Mouse (Mus musculus) telencephalon, adult 2 months (tissue): ENCODE data around the gene Odc1.
"Not testable (repeated sequence)": the region's sequence is repeated elsewhere in the genome, so short reads cannot be mapped to it uniquely, and the experiment has no call there.

Source experiments
- DNase-seq: peaks from one replicate; pipeline ENCODE4 v3.0.0-alpha.2; 2011; ENCODE audit warnings: low read depth, low spot score

Gene Odc1

GRCm38 (mm10) chr12:17544209-17545106 is at the start of gene Odc1:
Gene Odc1 (plus strand): TSS chr12:17544794.
- DNase-seq: peak; percentile 93

- no peak for DNase-seq
Observed at GRCm38 (mm10) chr12:17494809-17495208, 49.8 kb upstream of the Odc1 start.

DNA sequence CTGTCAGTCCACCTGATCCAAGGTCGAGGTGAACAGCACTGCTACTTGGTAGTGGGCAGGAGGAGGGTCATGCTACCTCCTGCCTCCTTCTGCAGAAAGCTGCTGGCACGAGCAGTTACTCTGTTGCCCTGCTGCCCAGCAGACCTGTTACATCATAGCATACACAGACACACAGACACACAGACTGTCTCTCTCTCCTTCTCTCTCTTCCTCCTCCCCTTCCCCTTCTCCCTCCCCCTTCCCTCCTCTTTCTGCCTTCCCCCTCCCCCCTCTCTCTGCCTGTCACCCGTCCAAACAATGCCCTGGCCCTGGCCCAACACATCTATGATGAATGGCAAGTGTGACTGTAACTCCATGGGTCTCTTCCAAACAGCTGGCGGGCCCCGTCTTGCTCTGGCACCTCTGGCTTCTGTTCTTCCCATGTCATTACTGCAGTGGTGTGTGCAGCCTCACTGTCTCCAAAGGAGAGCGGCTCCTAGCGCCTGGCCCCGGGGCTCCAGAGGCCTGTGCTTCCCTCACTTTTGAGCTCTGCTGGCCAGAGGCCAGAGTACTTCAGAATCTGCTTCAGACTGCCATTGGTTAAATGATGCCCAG is 48.6 kb upstream of the Odc1 start:
- no peak for DNase-seq

DNA sequence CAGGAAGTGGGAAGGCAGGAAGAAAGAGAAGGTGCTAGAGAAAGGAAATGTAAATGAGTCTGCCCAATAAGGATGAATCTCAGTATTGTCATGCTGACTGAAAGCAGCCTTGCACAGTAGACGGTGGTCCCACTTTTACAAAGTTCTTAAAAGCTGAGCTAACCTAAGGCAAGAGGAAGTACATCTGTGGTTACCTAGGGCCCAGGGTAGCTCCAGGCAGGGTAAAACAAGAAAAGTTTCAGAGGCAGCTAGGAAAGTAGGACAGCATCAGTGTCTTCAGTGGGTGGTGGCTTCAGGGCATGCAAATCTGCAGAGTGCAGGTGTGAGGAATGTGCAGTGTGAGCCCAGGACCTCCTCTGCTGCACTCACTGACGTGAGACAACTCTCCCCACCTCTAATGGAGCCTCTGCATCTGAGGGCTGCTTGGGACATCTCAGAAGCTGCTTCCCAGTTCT is 38.9 kb upstream of the Odc1 start:
- DNase-seq: no peak

GRCm38 (mm10) chr12:17506117-17506993 is 38.2 kb upstream of the Odc1 start:
- DNase-seq: no peak

DNA sequence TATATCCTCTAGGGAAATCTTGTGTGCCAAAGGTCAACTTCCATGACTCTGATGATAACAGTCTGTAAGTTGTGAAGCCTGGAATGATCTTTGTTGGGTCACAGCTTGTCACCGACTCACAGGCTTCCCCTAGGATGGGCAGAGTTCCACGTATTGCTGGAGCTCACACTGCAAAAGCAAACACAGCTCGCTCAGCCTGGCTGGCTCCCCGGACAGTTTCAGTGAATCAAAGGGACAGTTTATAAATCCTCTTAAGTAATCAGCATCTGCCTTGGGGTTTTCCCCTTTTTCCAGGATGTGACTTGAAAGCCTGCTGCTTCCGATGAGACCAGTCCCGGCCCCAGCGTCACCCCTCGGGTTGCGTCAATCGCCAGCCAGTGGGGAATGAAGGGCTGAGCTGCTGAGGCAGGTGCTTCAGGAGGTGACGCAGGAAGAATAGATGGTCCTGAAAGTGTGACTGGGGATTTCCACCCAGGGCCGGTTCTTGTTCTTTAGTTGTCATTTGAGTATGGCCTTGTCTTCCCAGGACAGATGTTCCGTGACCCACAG is 37.5 kb upstream of the Odc1 start:
- no peak for DNase-seq

DNA sequence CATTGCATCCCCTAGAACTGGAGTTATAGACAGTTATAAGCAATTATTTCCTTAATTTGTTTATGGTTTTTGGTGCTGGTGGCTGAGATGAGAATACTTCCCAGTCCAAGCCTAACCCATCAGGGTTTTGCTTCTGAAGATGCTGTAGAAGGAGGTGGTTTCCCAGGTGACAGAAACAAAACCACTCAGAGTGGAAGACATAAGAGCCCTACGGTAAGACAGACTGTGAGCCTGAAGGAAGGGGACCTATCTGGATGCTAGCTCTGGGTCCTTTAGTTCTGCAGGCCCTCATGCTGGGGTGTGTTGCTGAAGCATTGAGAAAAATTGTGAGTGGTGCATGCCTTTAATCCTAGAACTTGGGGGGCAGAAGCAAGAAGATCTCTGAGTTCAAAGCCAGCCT is 35.3 kb upstream of the Odc1 start:
- DNase-seq: no peak

DNA sequence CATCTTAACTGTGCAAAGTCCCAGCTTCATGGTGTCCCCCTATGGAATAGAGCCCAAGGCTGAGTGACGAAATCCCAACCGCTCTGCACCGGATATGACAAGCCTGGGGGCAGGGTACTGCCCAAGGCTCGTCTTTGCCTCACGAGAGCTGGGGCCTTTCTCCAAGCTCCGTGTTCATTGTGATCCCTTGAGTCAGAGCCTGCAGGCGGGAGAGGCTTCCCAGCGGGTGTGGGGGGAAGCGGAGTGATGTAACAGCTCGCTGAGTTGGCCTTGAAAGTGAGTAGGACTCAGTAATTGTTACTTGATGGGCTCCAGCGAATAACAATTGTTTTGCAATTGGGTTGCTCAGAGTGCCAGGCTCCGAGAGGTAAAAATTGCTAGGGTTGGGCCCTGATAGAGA is 34.4 kb upstream of the Odc1 start:
- no peak for DNase-seq

- DNase-seq: no peak
Observed at GRCm38 (mm10) chr12:17511019-17511418, 33.6 kb upstream of the Odc1 start.

- DNase-seq: no peak
Observed at GRCm38 (mm10) chr12:17529180-17529579, 15.4 kb upstream of the Odc1 start.

GRCm38 (mm10) chr12:17529726-17530125 is 14.9 kb upstream of the Odc1 start:
- DNase-seq: no peak

GRCm38 (mm10) chr12:17530825-17531224 is 13.8 kb upstream of the Odc1 start:
- DNase-seq: no peak

DNA sequence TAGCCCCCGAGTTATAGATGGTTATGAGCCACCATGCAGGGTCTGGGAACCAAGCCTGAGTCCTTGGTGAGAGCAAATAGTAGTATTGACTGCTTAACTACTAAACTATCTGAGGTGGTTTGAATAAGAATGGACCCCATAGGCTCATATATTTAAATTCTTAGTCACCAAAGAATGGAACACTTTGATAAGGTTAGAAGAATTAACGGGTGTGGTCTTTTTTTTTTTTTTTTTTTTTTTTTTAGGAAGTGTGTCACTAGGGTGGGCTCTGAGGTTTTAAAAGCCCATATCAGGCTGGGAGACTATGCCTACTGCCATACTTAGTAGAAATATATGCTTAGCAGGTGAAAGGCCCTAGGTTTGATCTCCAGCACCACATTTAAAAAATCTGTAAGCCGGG is 8.4 kb upstream of the Odc1 start:
- no peak for DNase-seq

- DNase-seq: no peak
Observed at GRCm38 (mm10) chr12:17537147-17537546, 7.4 kb upstream of the Odc1 start.

DNA sequence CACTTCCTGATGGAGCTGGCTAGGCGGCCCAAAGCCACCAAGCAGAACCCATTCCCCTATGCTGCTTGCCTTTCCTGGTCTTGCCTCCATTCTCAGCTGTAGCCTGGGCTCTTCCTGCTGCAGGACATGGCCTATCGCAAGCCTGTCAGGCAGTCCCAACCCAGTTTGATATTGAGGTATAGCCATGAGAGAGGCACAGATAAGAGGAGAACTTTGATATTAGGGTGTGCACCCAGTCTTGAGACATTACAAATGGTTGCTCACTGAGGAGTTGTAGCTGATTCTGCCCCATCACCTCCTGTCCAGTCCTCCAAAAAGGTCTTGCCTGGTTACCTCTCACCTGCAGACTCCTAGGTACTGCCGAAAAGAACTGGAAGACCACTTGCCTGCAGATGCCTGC is 6.5 kb upstream of the Odc1 start:
- DNase-seq: no peak

DNA sequence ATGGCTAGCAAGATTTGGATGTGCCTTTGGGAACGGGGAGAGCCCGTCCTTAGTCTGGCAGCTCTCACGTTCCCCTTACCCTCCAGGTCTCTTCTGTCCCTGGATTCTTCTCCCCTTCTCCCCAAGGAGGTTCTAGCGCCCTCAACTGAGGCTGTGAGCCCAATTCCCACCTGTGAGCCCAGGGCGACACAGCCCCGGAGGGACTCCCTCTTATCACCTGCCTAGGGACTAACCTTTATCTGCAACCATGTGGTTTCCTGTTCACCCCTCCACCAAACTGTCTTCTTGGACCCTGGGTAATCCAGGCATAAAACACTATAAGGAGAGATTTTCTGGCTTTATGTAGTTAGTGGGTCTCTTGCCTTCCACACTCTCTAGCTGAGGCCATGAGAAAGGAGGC is 5.6 kb upstream of the Odc1 start:
- no peak for DNase-seq

DNA sequence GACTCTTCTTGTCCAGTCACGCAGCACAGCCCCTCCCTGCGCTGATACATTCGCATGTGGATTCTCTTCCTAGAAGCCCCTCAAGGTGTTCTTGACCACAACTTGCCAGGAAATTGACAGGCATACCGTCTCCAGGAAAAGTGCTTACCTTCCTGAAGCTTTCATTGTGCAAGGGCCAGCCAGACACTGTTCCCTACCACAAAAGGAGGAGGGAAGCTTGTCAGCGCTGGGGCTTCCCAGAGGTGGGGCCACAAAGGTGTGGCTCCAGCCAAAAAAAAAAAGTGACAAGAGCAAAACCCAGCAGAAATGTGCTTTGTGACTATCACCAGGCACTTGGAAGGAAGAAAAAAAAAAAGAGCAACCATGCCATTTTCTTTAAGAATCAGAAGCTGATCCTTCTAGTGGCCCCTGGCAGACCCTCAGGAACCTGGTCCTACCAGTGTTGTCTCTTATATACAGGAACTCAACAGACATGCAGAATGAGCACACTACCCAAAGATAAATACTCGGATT is 4.5 kb upstream of the Odc1 start:
- DNase-seq: no peak

- DNase-seq: no peak
Observed at GRCm38 (mm10) chr12:17545107-17545571, 545 bp downstream of the Odc1 start.

DNA sequence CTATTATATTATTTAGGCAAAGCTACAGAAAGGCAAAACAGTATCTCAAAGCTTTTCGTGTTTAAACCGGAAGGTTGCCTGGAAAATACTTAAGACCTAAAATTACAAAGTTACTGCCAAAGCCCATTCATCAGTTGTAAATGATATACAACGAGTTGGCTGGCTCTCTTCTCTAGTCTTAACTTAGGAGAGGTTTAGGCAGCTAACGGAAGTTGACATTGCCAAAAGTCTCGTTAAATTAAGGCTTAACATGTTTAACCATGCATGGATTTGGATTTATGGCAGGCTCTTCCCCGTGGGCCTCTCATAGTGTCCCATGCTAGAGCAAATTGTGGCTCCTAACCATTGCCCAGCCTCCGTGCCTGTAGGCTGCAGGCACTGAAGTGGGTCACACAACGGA is 1.3 kb downstream of the Odc1 start:
- DNase-seq: no peak

GRCm38 (mm10) chr12:17547552-17547951 is 3.0 kb downstream of the Odc1 start:
- not testable (repeated sequence) for DNase-seq

- DNase-seq: no peak
Observed at GRCm38 (mm10) chr12:17548505-17548904, 3.9 kb downstream of the Odc1 start.
